Mouse (Mus musculus) MEL (cell line): ENCODE measurements at regions not wholly inside any gene's neighbourhood (a gene's known extent, or its start where the extent isn't known, plus 50 kb on each side); places are given as distances from the start of the nearest gene placed in this dataset.

Source experiments
- DNase-seq: peaks from one replicate; pipeline ENCODE4 v3.0.0; 2011; ENCODE audit warnings: low read depth, low spot score
- H3K27ac ChIP-seq: 2 replicates; pipeline ENCODE4 v1.5.1; 2012; ENCODE audit warnings: low read depth, mild to moderate bottlenecking, control low read depth, low read length, moderate library complexity; ENCODE audit not compliant: control insufficient read depth
- H3K27me3 ChIP-seq, 2 experiments: fragments of 150-350 bp in 1 of 2; sonication (generic) in 1 of 2; 2 replicates each; pipeline ENCODE4 v1.6.1; 2012; ENCODE audit warnings: low read length in 2 of 2, mild to moderate bottlenecking in 2 of 2, improper control_type of control experiment in 1 of 2, moderate library complexity in 1 of 2; ENCODE audit not compliant: insufficient read depth in 2 of 2, control insufficient read depth in 1 of 2
- H3K36me3 ChIP-seq, 2 experiments: 2 replicates each; pipeline ENCODE4 v1.6.1; 2012 to 2014; ENCODE audit warnings: low read length in 2 of 2, improper control_type of control experiment in 1 of 2, inconsistent platforms in 1 of 2, mild to moderate bottlenecking in 1 of 2; ENCODE audit not compliant: insufficient read depth in 2 of 2, control insufficient read depth in 1 of 2
- H3K4me1 ChIP-seq, 2 experiments: fragments of 150-350 bp in 1 of 2; sonication (generic) in 1 of 2; 2 replicates each; pipeline ENCODE4 v1.6.1; 2012; ENCODE audit warnings: low read length in 2 of 2, improper control_type of control experiment in 1 of 2, mild to moderate bottlenecking in 1 of 2; ENCODE audit not compliant: insufficient read depth in 2 of 2, control insufficient read depth in 1 of 2
- H3K4me3 ChIP-seq, 2 experiments: fragments of 150-350 bp in 1 of 2; sonication (generic) in 1 of 2; 2 replicates each; pipeline ENCODE4 v1.5.1; 2012; ENCODE audit warnings: low read depth in 2 of 2, low read length in 2 of 2, mild to moderate bottlenecking in 2 of 2, moderate library complexity in 2 of 2, control low read depth in 1 of 2, improper control_type of control experiment in 1 of 2; ENCODE audit not compliant: control insufficient read depth in 1 of 2, insufficient read depth in 1 of 2
- H3K79me2 ChIP-seq: 2 replicates; pipeline ENCODE4 v1.6.1; 2012; ENCODE audit warnings: mild to moderate bottlenecking, low read length, moderate library complexity; ENCODE audit not compliant: control insufficient read depth, poor library complexity, insufficient read depth
- H3K9ac ChIP-seq: 2 replicates; pipeline ENCODE4 v1.6.1; 2012; ENCODE audit warnings: low read depth, mild to moderate bottlenecking, control low read depth, low read length, moderate library complexity; ENCODE audit not compliant: control insufficient read depth, poor library complexity, severe bottlenecking
- H3K9me3 ChIP-seq: fragments of 150-350 bp; sonication (generic); replicated peaks from 2 replicates; pipeline ENCODE4 v1.6.1; 2012; ENCODE audit warnings: mild to moderate bottlenecking, low read length, improper control_type of control experiment, moderate library complexity; ENCODE audit not compliant: insufficient read depth
- CHD1 ChIP-seq: IDR thresholded peaks from 2 replicates; pipeline ENCODE4 v1.6.1; 2012; ENCODE audit warnings: low read depth, mild to moderate bottlenecking, inconsistent platforms, low read length, improper control_type of control experiment
- CHD2 ChIP-seq: IDR thresholded peaks from 2 replicates; pipeline ENCODE4 v1.6.1; 2011; ENCODE audit warnings: low read length, improper control_type of control experiment
- CTCF ChIP-seq, 3 experiments: IDR thresholded peaks in 2 of 3; conservative IDR thresholded peaks in 1 of 3; 2 replicates each; pipeline ENCODE4 v1.5.1; 2011 to 2012; ENCODE audit warnings: low read length in 3 of 3, low read depth in 2 of 3, mild to moderate bottlenecking in 2 of 3, improper control_type of control experiment in 1 of 3, inconsistent platforms in 1 of 3, mixed read lengths in 1 of 3, moderate library complexity in 1 of 3; ENCODE audit not compliant: control insufficient read depth in 1 of 3, insufficient read depth in 1 of 3, poor library complexity in 1 of 3, severe bottlenecking in 1 of 3
- EP300 ChIP-seq, 2 experiments: IDR thresholded peaks; 2 replicates each; pipeline ENCODE4 v1.6.1; 2011; ENCODE audit warnings: improper control_type of control experiment in 2 of 2, low read length in 2 of 2, low read depth in 1 of 2, mild to moderate bottlenecking in 1 of 2
- ETS1 ChIP-seq: IDR thresholded peaks from 2 replicates; pipeline ENCODE4 v1.6.1; 2012; ENCODE audit warnings: low read depth, mild to moderate bottlenecking, inconsistent platforms, low read length, improper control_type of control experiment, moderate library complexity
- HCFC1 ChIP-seq: IDR thresholded peaks from 2 replicates; pipeline ENCODE4 v1.6.1; 2012; ENCODE audit warnings: low read depth, mild to moderate bottlenecking, inconsistent platforms, low read length, improper control_type of control experiment, moderate library complexity
- JUND ChIP-seq: IDR thresholded peaks from 2 replicates; pipeline ENCODE4 v1.6.1; 2011; ENCODE audit warnings: low read depth, mild to moderate bottlenecking, improper control_type of control experiment, low read length
- KAT2A ChIP-seq: conservative IDR thresholded peaks from 2 replicates; pipeline ENCODE4 v1.6.1; 2012; ENCODE audit warnings: low read depth, low read length, improper control_type of control experiment, inconsistent platforms
- MAFK ChIP-seq: IDR thresholded peaks from 2 replicates; pipeline ENCODE4 v1.6.1; 2011; ENCODE audit warnings: low read depth, mild to moderate bottlenecking, low read length, improper control_type of control experiment, borderline replicate concordance
- MAX ChIP-seq: IDR thresholded peaks from 2 replicates; pipeline ENCODE4 v1.6.1; 2011; ENCODE audit warnings: low read length, improper control_type of control experiment
- MYC ChIP-seq: IDR thresholded peaks from 2 replicates; pipeline ENCODE4 v1.6.1; 2011; ENCODE audit warnings: low read depth, mild to moderate bottlenecking, low read length, improper control_type of control experiment, moderate library complexity
- RCOR1 ChIP-seq: IDR thresholded peaks from 2 replicates; pipeline ENCODE4 v1.6.1; 2012; ENCODE audit warnings: low read depth, mild to moderate bottlenecking, inconsistent platforms, low read length, improper control_type of control experiment
- SIN3A ChIP-seq: IDR thresholded peaks from 2 replicates; pipeline ENCODE4 v1.6.1; 2012; ENCODE audit warnings: low read length, improper control_type of control experiment, inconsistent platforms
- SMC3 ChIP-seq: IDR thresholded peaks from 2 replicates; pipeline ENCODE4 v1.6.1; 2011; ENCODE audit warnings: low read depth, low read length, improper control_type of control experiment
- TBP ChIP-seq: IDR thresholded peaks from 2 replicates; pipeline ENCODE4 v1.8.0; 2011; ENCODE audit warnings: low read depth, low read length, improper control_type of control experiment
- TCF12 ChIP-seq: IDR thresholded peaks from 2 replicates; pipeline ENCODE4 v1.6.1; 2014; ENCODE audit warnings: low read depth, mild to moderate bottlenecking, inconsistent platforms, low read length, improper control_type of control experiment, moderate library complexity
- UBTF ChIP-seq: IDR thresholded peaks from 2 replicates; pipeline ENCODE4 v1.6.1; 2012; ENCODE audit warnings: low read depth, mild to moderate bottlenecking, inconsistent platforms, low read length, improper control_type of control experiment, moderate library complexity, borderline replicate concordance; ENCODE audit not compliant: insufficient read depth
- USF1 ChIP-seq: IDR thresholded peaks from 2 replicates; pipeline ENCODE4 v1.6.1; 2014; ENCODE audit warnings: low read depth, mild to moderate bottlenecking, inconsistent platforms, low read length, improper control_type of control experiment, moderate library complexity
- ZC3H11A ChIP-seq: IDR thresholded peaks from 2 replicates; pipeline ENCODE4 v1.6.1; 2012; ENCODE audit warnings: low read depth, mild to moderate bottlenecking, inconsistent platforms, low read length, improper control_type of control experiment
- ZKSCAN1 ChIP-seq: IDR thresholded peaks from 2 replicates; pipeline ENCODE4 v1.6.1; 2012; ENCODE audit warnings: low read depth, mild to moderate bottlenecking, inconsistent platforms, low read length, improper control_type of control experiment, moderate library complexity
- ZMIZ1 ChIP-seq: IDR thresholded peaks from 2 replicates; pipeline ENCODE4 v1.6.1; 2012; ENCODE audit warnings: low read depth, mild to moderate bottlenecking, inconsistent platforms, low read length, improper control_type of control experiment, moderate library complexity

DNA sequence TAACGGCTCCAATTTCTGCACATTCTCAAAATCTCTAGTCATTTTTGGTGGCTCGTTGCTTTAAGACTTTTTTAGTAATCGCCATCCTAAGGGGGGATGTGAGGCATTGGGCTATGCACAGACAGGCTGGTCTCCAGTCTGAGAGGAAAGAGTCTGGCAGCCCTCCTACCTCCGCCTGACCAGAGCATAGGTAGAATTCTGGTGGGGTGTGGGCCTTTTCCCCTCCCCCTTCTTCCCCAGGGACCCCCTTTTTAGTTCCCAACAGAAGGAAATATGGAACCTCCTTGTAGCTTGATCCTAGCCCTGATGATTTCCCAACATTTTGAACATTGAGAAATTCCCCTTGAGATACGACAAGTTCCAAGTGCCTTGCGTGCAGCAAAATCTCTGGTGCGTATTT is 181.4 kb upstream of the Wdfy3 start:
- TF ChIP-seq TBP (no peak), UBTF (no peak), JUND (no peak), SIN3A (no peak), CTCF (IDR thresholded peaks at IDR 0.05 in 2 of 3, conservative IDR thresholded peaks at IDR 0.05 in 1 of 3; ENCODE audit: control insufficient read depth in 1 of 3, insufficient read depth in 1 of 3, low read depth in 2 of 3, low read length in 3 of 3, poor library complexity in 1 of 3, severe bottlenecking in 1 of 3) (no peak), ZC3H11A (no peak), TCF12 (no peak), ZMIZ1 (no peak), MAFK (no peak), SMC3 (no peak), RCOR1 (no peak), ETS1 (no peak), USF1 (no peak), HCFC1 (no peak), ZKSCAN1 (no peak)
- DNase-seq = no peak
- Histone ChIP-seq H3K4me1 (no peaks in the 10 kb centered on the region), H3K36me3 (no peaks in the 10 kb centered on the region), H3K27ac (no peak overlapping the region), H3K79me2 (no peaks in the 10 kb centered on the region), H3K27me3 (no peaks in the 10 kb centered on the region), H3K4me3 (no peak overlapping the region), H3K9me3 (no peaks in the 10 kb centered on the region), H3K9ac (no peak overlapping the region)

DNA sequence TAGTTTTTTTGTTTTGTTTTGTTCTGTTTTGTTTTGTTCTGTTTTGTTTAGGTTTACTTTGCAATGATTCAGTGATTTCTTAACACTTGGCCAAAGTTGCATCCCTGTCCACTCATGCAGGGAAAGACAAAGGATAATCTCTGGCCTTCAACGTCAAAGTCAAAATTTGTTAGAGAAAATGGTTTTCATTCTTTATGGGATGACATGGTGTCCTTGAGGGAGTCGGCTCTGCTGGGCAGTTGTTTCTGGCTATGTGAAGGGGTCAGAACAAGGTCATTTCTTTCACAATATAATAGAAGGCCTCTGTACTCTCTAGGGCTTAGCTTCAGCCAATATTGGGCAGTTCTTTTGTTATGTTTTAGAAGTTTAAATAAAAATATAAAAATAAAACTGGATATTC is 184.1 kb upstream of the Wdfy3 start:
- Histone ChIP-seq H3K79me2 (no peaks in the 10 kb centered on the region), H3K4me1 (no peaks in the 10 kb centered on the region), H3K4me3 (no peak overlapping the region), H3K27ac (no peak overlapping the region), H3K9me3 (no peaks in the 10 kb centered on the region), H3K36me3 (no peaks in the 10 kb centered on the region), H3K27me3 (no peaks in the 10 kb centered on the region), H3K9ac (no peak overlapping the region)
- TF ChIP-seq RCOR1 (no peak), EP300 (IDR thresholded peaks at IDR 0.05; ENCODE audit: low read depth in 1 of 2, low read length in 2 of 2) (no peak), MAFK (no peak), TCF12 (no peak), TBP (no peak), UBTF (no peak), MAX (no peak), KAT2A (no peak), CHD2 (no peak), CHD1 (no peak), MYC (no peak)
- no peak for DNase-seq
